Mouse (Mus musculus) spleen, postnatal 36 days (tissue): ENCODE data around the gene Parva.
A peak's percentile ranks its signal among the peaks of the same experiment; 100 is the strongest.

Source experiments
- DNase-seq, 2 experiments: peaks; one replicate each; pipeline ENCODE4 v3.0.0; 2022; ENCODE audit warnings: low spot score in 2 of 2, mixed read lengths in 1 of 2

Gene Parva

GRCm38 (mm10) chr7:112423438-112423837 is 3.9 kb upstream of the Parva start:
- no peak for DNase-seq

GRCm38 (mm10) chr7:112426811-112427210 is 494 bp upstream of the Parva start:
- no peak for DNase-seq

GRCm38 (mm10) chr7:112428158-112428535 is 842 bp downstream of the Parva start:
- DNase-seq, result peak; percentile 8 to 15

- DNase-seq, result no peak
These were observed 12.5 kb downstream of the Parva start for GRCm38 (mm10) chr7:112439846-112440245.

GRCm38 (mm10) chr7:112444152-112444984 is 17.1 kb downstream of the Parva start:
- no peak for DNase-seq

GRCm38 (mm10) chr7:112444985-112445367 is 17.7 kb downstream of the Parva start:
- no peak for DNase-seq

- DNase-seq, result no peak
These were observed 19.2 kb downstream of the Parva start for GRCm38 (mm10) chr7:112446498-112446897.

GRCm38 (mm10) chr7:112449954-112450700 is 22.8 kb downstream of the Parva start:
- DNase-seq, result no peak

- no peak for DNase-seq
These were observed 25.2 kb downstream of the Parva start for GRCm38 (mm10) chr7:112452471-112452870.

GRCm38 (mm10) chr7:112453805-112454214 is 26.5 kb downstream of the Parva start:
- peak in 1 of 2 experiments; percentile 4 for DNase-seq

- DNase-seq, result no peak
These were observed 27.1 kb downstream of the Parva start for GRCm38 (mm10) chr7:112454380-112454779.

- DNase-seq, result no peak
These were observed 27.6 kb downstream of the Parva start for GRCm38 (mm10) chr7:112454951-112455350.

- DNase-seq, result no peak
These were observed 28.3 kb downstream of the Parva start for GRCm38 (mm10) chr7:112455566-112456110.

- no peak for DNase-seq
These were observed 30.1 kb downstream of the Parva start for GRCm38 (mm10) chr7:112457373-112457772.

- no peak for DNase-seq
These were observed 30.6 kb downstream of the Parva start for GRCm38 (mm10) chr7:112457920-112458319.

GRCm38 (mm10) chr7:112458440-112458839 is 31.1 kb downstream of the Parva start:
- DNase-seq, result no peak

- no peak for DNase-seq
These were observed 35.8 kb downstream of the Parva start for GRCm38 (mm10) chr7:112463074-112463473.

- DNase-seq, result no peak
These were observed 38.6 kb downstream of the Parva start for GRCm38 (mm10) chr7:112465920-112466319.

GRCm38 (mm10) chr7:112466786-112467185 is 39.5 kb downstream of the Parva start:
- DNase-seq, result no peak

GRCm38 (mm10) chr7:112467687-112468111 is 40.4 kb downstream of the Parva start:
- DNase-seq, result no peak

GRCm38 (mm10) chr7:112469817-112470216 is 42.5 kb downstream of the Parva start:
- DNase-seq, result peak in 1 of 2 experiments; percentile 14

- no peak for DNase-seq
These were observed 44.0 kb downstream of the Parva start for GRCm38 (mm10) chr7:112471316-112471715.
